Mouse (Mus musculus): ENCODE results near the gene Arhgef38.

GRCm38 (mm10) chr3:133092274-133092853, 142.4 kb downstream of the Arhgef38 start:
- TF ChIP-seq POLR2A (IDR thresholded peaks at IDR 0.05; ENCODE audit: borderline replicate concordance, extremely low read depth, low read depth, low read length) (no peak), CTCF (IDR thresholded peaks at IDR 0.05; ENCODE audit: insufficient read depth, low read length) (no peak)
